8 mouse cellular contexts compared by ENCODE assay signal in the genomic region with DNA sequence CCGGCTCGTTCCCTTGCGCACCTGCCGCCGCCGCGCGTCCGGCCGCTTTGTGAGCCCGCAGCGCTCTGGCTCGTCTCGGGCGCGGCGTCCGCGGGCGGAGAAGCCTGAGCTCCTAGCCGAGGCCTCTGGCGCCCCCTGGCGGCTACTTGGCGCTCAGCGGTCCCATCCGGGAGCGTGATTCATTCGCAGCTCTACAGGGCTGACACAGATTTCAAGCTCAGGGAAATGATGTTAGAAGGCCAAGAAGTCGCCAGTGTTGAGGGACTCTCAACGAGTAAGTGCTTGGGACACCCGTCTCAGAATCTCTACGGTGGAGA. TPM values are rescaled to one million over a fixed set of nuclear protein-coding genes. Genes with fewer than 3 reads are reported as not detected.
DNase-seq lines count a peak whose midpoint lies in the region; ATAC-seq and TF ChIP-seq lines count a peak whose summit lies in the region.

A gene (minus strand): TSS at position 67 of the 317 bp plus-strand sequence.

- 2% methylated on average over 32 of the region's 32 CpGs for WGBS in bone marrow, adult 2 months
- WGBS in intestine, postnatal 0 days = under 1% methylated on average over 32 of the region's 32 CpGs

- H3K36me3 ChIP-seq in intestine, postnatal 0 days (ENCODE audit: control insufficient read depth, insufficient read depth) = no peaks in the 10 kb centered on the region

- no peak within 1 kb of the TSS for H3K9ac ChIP-seq in intestine, postnatal 0 days (ENCODE audit: low read depth, low read length)

- no peaks in the 10 kb centered on the region for H3K9me3 ChIP-seq in intestine, postnatal 0 days (ENCODE audit: control insufficient read depth)

- H3K4me1 ChIP-seq in bone marrow, adult 2 months (ENCODE audit: control insufficient read depth, insufficient read depth, low read length) = no peaks in the 10 kb centered on the region
- H3K4me1 ChIP-seq in intestine, postnatal 0 days (replicated peaks; ENCODE audit: control insufficient read depth, insufficient read depth, low read length) = no peaks in the 10 kb centered on the region

- intact Hi-C loops in left cerebral cortex, postnatal 14 days (cut with DNase I) = loop anchor here (1.0 to 5.0 kb wide), 6 partner anchors 136 to 627 kb away; no protein-coding TSS in a partner anchor

- no peak within 1 kb of the TSS; the same call in 1 of the 2 replicates for H3K27ac ChIP-seq in bone marrow, adult 2 months (ENCODE audit: control insufficient read depth, insufficient read depth, low read depth, low read length, poor library complexity)
- no peak within 1 kb of the TSS for H3K27ac ChIP-seq in intestine, postnatal 0 days (ENCODE audit: low read depth, low read length)

- H3K4me2 ChIP-seq in intestine, postnatal 0 days (replicated peaks; ENCODE audit: low read depth) = peak within 1 kb of the TSS; percentile 62

- no peak within 1 kb of the TSS for H3K4me3 ChIP-seq in bone marrow, adult 2 months (replicated peaks; ENCODE audit: control insufficient read depth, low read depth, low read length)
- peak within 1 kb of the TSS; percentile 32 for H3K4me3 ChIP-seq in intestine, postnatal 0 days (ENCODE audit: low read depth, low read length)

- no peak for ATAC-seq in intestine, postnatal 0 days
- ATAC-seq in erythroid progenitor cell, adult 5-6 weeks (replicated peaks; ENCODE audit: low FRiP score, poor library complexity, severe bottlenecking) = no peak

- peak; percentile 60 for TF ChIP-seq CTCF in bone marrow, adult 2 months (IDR thresholded peaks at IDR 0.05; ENCODE audit: control insufficient read depth, insufficient read depth, low read length)
- peak; percentile 97 for TF ChIP-seq CTCF in intestine, postnatal 0 days (IDR thresholded peaks at IDR 0.05; ENCODE audit: low read depth)

- TF ChIP-seq POLR2A in bone marrow, adult 2 months (IDR thresholded peaks at IDR 0.05; ENCODE audit: borderline replicate concordance, control insufficient read depth, low read depth, low read length) = no peak

- DNase-seq in embryo, embryonic 11.5 days (ENCODE audit: low read depth, low spot score) = peak; percentile 83
- peak; percentile 72 to 79 for DNase-seq in gastrocnemius, postnatal 4 days (ENCODE audit: low spot score in 2 of 2)
- DNase-seq in left cerebral cortex, postnatal 14 days (ENCODE audit: low spot score in 2 of 2) = peak; percentile 93 to 96
- DNase-seq in mesoderm, embryonic 11.5 days (ENCODE audit: low read depth, low spot score) = peak; percentile 90
- peak; percentile 99 for DNase-seq in right cerebral cortex, postnatal 4 days

- H3K27me3 ChIP-seq in intestine, postnatal 0 days (replicated peaks; ENCODE audit: control insufficient read depth, insufficient read depth, low read length) = peaks cover 21% of the 10 kb centered on the region

RNA-seq across cellular contexts. Expression of the gene that starts here (rescaled TPM):
- polyA plus RNA-seq in bone marrow, adult 2 months (2011; ENCODE audit: insufficient read depth, insufficient read length, low replicate concordance, missing spikeins) = 0.87 TPM in 1 of 2 replicates, not detected in the other
- under 1 TPM; 0.47 to 0.52 TPM for total RNA-seq in gastrocnemius, postnatal 4 days (2021)
- polyA plus RNA-seq in intestine, postnatal 0 days (2015; fragmentation: Nextera tagmentation; extraction: Ambion mirVana) = 1.0 and 1.1 TPM in 2 replicates
- 100 to 1,000 TPM; 297 to 320 TPM for total RNA-seq in left cerebral cortex, postnatal 14 days (2021)
- not detected in 2 replicates for total RNA-seq in erythroid progenitor cell, adult 5-6 weeks (2015; ENCODE audit: low replicate concordance)
- total RNA-seq in erythroid progenitor cell, adult 5-6 weeks (2017; ENCODE audit: low replicate concordance) = not detected in 2 replicates

Comparison
In these comparisons a context has a peak if more than half of its experiments do, and no peak if none do; other contexts are left out.
1. RNA of the gene that starts here (total RNA-seq): 297 to 320 TPM in left cerebral cortex, postnatal 14 days; 0.47 to 0.52 TPM in gastrocnemius, postnatal 4 days and not detected in erythroid progenitor cell, adult 5-6 weeks; every median in the first group is over 100 times any median in the second.
2. Peak in DNase-seq in gastrocnemius, postnatal 4 days; RNA of the gene not detected or under 1 TPM.
3. Peak in every context shown above with its lines, with median percentiles within 50 percentile points of each other: DNase-seq.